Mouse (Mus musculus) liver, postnatal 0 days (tissue): ENCODE measurements around the gene Aars2.

Experiments used
- CTCF ChIP-seq: sonication (generic); IDR thresholded peaks from 2 replicates; pipeline ENCODE4 v1.5.1; 2016; ENCODE audit warnings: antibody characterized with exemption, low read depth
- EP300 ChIP-seq: IDR thresholded peaks from 2 replicates; pipeline ENCODE4 v1.6.1; 2016; ENCODE audit warnings: antibody characterized with exemption, low read depth, mild to moderate bottlenecking

DNA sequence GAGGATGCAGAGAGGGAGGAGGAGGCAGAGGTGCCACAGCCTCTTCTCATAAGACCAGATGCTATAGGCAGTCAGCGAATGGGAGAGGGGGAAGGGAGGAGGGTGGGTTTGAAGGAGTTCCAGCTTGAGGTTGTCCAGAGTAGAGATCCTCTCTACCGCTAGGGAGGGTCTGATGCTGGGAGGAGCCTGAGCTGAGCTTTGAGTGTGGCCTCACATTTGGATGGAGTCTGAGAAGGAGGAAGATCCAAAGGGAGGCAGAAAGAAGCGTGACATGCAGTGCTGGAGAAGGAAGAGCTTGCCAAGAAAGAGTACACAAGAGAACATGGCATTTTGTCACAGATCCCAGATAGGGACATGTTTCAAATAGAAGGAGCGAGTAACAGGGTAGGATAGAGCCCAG is 31.8 kb downstream of the Aars2 start:
- TF ChIP-seq CTCF (no peak), EP300 (no peak)
